Mouse (Mus musculus) layer of hippocampus, adult 8-10 months (tissue): Measurements from ENCODE around the gene Teddm2. TPM values are rescaled to one million over a fixed set of nuclear protein-coding genes. Genes with fewer than 3 reads are reported as not detected.

ENCODE experiments used
- DNase-seq, 2 experiments: peaks; one replicate each; pipeline ENCODE4 v3.0.0; 2022; ENCODE audit warnings: low spot score in 2 of 2
- total RNA-seq, 4 experiments: library from RNA; stranded (reverse); gene quantifications; 2 replicates each; pipeline ENCODE4 v1.2.4; 2022

The Teddm2 gene
- 1 to 10 TPM; 2.2 to 3.9 (median 2.3) TPM for total RNA-seq

DNA sequence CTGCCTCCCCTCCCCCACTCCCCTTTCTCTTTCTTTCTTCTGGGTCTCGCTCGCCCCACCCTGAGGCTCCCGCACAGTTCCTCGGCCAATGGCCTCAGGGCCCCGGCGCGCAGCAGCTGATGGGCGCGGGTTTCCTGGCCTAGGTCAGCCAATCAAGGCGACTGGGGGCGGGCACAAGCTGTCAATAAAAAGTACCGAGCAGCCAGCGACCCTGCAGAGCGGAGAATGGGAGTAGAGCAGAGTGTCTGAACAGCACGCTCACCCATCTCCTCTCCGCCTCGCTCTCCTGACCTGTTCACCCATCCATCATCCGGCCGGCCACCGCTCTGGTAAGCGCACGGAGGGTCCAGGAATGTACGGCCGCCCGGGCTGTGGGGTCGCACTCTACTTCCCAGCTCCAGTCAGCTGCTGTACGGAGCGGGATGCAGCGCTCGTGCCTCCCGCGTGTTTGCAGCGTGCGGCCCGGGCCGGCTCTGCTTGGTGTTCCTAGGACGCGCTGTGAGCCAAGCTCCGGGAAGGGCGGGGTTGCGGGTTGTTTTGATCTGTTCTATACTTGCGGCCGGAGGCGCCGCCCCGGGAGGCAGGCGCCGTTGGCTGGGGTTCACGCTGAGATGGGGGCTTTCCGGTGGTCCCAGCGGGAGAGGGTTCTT lies at the start of gene Teddm2, which contains the start of gene Glul:
TSS of gene Teddm2 (minus strand) at position 498 of the 650 bp plus-strand sequence.
TSS of gene Glul (plus strand) at position 214 of the 650 bp plus-strand sequence.
- DNase-seq: peak; percentile 94 to 95

GRCm38 (mm10) chr1:153947837-153948236 lies 47.8 kb upstream of the Teddm2 start:
- DNase-seq: peak; percentile 9 to 10

GRCm38 (mm10) chr1:153946971-153947370 lies 46.9 kb upstream of the Teddm2 start:
- no peak for DNase-seq

DNA sequence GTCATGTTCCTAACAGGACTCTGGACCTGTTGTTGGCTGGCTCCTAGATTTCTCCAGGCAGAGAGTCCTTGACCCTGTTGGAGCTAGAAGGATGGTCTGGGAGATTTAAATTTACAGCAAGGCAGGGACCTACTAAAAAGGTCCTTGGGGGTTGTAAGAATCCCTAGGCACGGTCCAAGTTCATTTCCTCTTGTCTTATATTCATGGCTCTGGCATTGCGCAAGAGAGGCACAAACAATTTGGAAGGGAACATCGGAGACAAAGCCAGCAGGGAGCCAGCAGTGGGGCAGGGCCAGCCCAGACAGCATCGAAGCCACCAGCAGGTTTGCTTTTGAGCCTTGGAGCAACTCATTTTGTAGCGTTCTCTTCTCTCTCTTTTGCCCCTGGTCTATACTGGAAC lies 45.2 kb upstream of the Teddm2 start:
- no peak for DNase-seq

DNA sequence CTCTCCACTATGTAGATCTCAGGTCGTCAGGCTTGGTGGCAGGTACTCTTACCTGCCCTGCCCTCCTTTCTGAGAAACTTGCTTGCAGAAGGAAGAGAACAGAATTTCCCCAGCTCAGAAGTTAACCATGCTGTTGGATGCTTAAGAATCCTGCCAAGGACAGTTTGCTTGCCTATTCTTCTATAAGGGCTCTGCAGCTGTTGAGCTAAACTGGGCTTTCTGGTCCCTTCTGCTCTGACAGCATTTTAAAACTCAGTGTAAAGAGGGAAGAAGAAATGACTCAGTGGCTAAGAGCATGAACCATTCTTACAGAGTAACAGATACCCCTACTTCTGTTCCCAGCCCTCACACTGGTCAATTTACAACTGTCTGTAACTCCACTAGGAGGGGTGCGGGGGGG lies 41.0 kb upstream of the Teddm2 start:
- DNase-seq: peak in 1 of 2 experiments; percentile 20

DNA sequence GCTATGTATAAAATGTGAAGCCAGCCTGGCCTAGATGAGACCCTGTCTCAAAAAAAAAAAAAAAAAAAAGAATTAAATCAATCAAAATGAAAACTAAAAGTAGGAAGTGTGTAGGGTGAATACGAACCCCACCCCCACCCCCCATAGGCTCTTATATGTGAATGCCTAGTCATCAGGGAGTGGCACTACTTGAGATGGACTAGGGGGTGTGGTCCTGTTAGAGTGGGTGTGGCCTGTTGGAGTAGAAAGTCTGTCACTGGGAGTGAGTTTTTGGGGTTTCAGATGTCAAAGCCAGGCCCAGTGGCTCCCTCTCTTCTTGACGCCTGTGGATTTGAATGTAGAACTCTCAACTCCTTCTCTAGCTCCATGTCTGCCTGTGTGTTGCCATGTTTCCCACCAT lies 37.0 kb upstream of the Teddm2 start:
- DNase-seq: no peak

GRCm38 (mm10) chr1:153935844-153936380 lies 35.9 kb upstream of the Teddm2 start:
- no peak for DNase-seq

GRCm38 (mm10) chr1:153933772-153934171 lies 33.7 kb upstream of the Teddm2 start:
- DNase-seq: no peak

GRCm38 (mm10) chr1:153930431-153930830 lies 30.4 kb upstream of the Teddm2 start:
- no peak for DNase-seq

GRCm38 (mm10) chr1:153924395-153925385 lies 24.7 kb upstream of the Teddm2 start:
- no peak for DNase-seq

DNA sequence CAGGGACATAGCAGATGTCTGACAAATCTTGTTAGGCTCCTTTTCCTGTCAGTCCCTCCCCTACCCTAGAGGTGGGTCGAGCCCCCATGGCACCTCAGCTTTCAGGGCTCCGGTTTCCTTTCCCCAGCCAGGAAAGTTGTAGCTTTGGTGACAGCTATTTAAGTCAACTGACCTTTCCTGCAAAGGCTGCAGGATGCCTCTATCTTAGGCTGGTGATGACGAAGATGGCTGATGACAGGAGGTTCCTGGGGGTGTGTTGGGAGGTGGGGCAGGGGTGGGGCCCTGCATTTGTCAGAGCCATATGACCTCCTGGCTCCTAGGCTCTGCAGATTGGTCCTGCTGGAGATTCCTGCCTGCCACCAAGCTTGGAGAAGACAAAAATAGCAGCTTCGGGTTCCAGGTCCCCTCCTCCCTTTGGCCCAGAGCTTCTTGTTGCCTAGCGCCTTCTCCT lies 22.6 kb upstream of the Teddm2 start:
- no peak for DNase-seq

- DNase-seq: no peak
Observed at GRCm38 (mm10) chr1:153921642-153922041, 21.6 kb upstream of the Teddm2 start.

- DNase-seq: no peak
Observed at GRCm38 (mm10) chr1:153918521-153919206, 18.6 kb upstream of the Teddm2 start.

- no peak for DNase-seq
Observed at GRCm38 (mm10) chr1:153913869-153914268, 13.8 kb upstream of the Teddm2 start.

GRCm38 (mm10) chr1:153911276-153911795 lies 11.3 kb upstream of the Teddm2 start:
- DNase-seq: no peak

GRCm38 (mm10) chr1:153910423-153910822 lies 10.4 kb upstream of the Teddm2 start:
- DNase-seq: no peak

- no peak for DNase-seq
Observed at GRCm38 (mm10) chr1:153909963-153910291, 9.9 kb upstream of the Teddm2 start.

DNA sequence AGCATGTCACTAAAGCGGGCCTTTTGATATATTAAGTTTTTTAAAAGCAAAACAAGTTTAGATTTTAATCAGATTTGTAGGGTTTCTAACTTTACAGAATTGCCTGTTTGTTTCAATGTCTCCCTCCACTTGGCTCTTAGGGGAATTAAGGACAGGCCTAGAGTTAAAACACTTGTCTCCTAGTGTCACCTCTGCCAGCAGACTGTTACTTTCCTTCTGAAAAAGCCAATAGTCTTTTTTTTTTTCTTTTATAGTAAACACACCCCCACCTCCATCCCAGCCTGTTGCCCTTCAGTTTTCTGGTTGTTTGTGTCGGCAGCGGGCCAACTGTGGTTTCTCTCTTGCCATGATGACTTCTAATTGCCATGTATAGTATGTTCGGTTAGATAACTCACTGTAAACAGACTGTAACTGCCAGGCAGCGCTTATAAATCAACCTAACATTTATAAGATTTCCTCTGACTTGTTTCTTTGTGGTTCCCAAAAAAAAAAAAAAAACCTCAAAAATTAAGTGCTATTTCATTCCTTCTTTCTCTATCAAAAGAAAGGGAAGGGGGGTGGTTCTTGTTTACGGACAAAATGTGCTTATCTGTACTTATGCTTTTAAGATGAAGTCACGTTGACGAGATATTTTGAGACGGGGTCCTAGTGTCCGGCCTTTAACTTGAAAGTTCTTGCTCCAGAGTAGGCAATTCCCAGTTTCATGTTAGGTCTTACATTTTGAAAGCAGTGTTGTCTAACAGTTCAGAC lies 9.4 kb upstream of the Teddm2 start:
- no peak for DNase-seq

- DNase-seq: no peak
Observed at GRCm38 (mm10) chr1:153908741-153909140, 8.7 kb upstream of the Teddm2 start.

GRCm38 (mm10) chr1:153908208-153908607 lies 8.2 kb upstream of the Teddm2 start:
- DNase-seq: no peak
